Mouse (Mus musculus) lung, adult 2 months (tissue): Measurements from ENCODE around the gene Babam2. TPM values are rescaled to one million over a fixed set of nuclear protein-coding genes. Genes with fewer than 3 reads are reported as not detected.

ENCODE experiments used
- DNase-seq: peaks from one replicate; pipeline ENCODE4 v3.0.0; 2022
- H3K4me1 ChIP-seq: fragments of 200-500 bp; 2 replicates; pipeline ENCODE4 v1.6.1; 2011; ENCODE audit warnings: low read length; ENCODE audit not compliant: control insufficient read depth, insufficient read depth
- H3K4me3 ChIP-seq: fragments of 200-500 bp; replicated peaks from 2 replicates; pipeline ENCODE3; 2011; ENCODE audit warnings: low read depth, mild to moderate bottlenecking, control low read depth, low read length; ENCODE audit errors: extremely low read depth
- CTCF ChIP-seq: fragments of 200-500 bp; IDR thresholded peaks from 2 replicates; pipeline ENCODE4 v1.5.1; 2011; ENCODE audit warnings: mild to moderate bottlenecking, low read length, control low read depth; ENCODE audit not compliant: insufficient read depth
- POLR2A ChIP-seq: fragments of 200-500 bp; IDR thresholded peaks from 2 replicates; pipeline ENCODE4 v1.6.1; 2011; ENCODE audit warnings: low read depth, mild to moderate bottlenecking, control low read depth, low read length, borderline replicate concordance; ENCODE audit errors: extremely low read depth
- WGBS: fragments of 180-500 bp; shearing (Covaris S2); methylation state at CpG from one replicate; pipeline ENCODE4 v1.1.7; 2018; 5-methylcytosine and 5-hydroxymethylcytosine counted together
- polyA plus RNA-seq: library from polyadenylated mRNA; depleted of rRNA; stranded (reverse); fragments of >200 nt; gene quantifications from 2 replicates; pipeline ENCODE4 v1.2.3, GENCODE M21; 2012

Babam2 gene
- polyA plus RNA-seq, 1 experiment: 23.6 TPM

GRCm38 (mm10) chr5:31765824-31766223 is 68.3 kb downstream of the Babam2 start:
- Histone ChIP-seq H3K4me3 (no peak overlapping the region), H3K4me1 (peaks cover 8% of the 10 kb centered on the region)
- TF ChIP-seq POLR2A: no peak
- TF ChIP-seq CTCF: no peak
- WGBS: 88% methylated on average over 2 of the region's 2 CpGs
- no peak for DNase-seq

DNA sequence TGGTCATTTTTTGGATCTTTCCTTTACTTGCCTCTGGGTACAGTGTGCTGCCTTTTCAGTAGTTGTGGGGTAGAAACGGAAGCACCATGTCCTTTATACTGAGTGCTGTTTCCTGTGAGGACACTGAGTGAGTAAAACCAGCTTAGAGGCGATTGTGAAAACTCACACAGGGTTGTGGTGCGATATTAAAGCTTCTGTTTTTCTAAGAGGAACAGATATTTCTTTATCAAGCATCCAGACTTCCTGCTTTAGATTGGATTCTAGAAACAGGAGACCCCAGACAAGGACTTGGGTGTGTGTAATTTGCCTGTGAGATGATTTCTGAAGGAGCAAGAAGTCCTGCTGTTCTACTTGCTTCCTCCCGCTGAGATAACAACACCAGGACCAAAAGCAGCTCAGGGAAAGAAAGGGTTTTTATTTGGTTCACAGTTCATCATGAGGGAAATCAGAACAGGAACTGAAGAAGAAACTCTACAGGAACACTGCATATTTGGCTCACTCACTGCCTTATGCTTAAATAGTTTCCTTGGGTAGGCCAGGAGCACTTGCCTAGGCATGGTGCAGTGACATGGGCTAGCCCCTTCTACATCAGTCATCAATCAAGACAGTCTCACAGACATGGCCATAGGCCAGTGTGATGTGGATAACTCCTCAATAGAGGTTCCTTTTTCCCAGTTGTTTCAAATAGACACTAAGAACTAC is 69.5 kb downstream of the Babam2 start:
- peaks cover 8% of the 10 kb centered on the region for H3K4me1 ChIP-seq
- no peak for DNase-seq
- H3K4me3 ChIP-seq: no peak overlapping the region
- no peak for TF ChIP-seq POLR2A
- TF ChIP-seq CTCF: no peak
- WGBS: 26% methylated on average over 4 of the region's 4 CpGs

DNA sequence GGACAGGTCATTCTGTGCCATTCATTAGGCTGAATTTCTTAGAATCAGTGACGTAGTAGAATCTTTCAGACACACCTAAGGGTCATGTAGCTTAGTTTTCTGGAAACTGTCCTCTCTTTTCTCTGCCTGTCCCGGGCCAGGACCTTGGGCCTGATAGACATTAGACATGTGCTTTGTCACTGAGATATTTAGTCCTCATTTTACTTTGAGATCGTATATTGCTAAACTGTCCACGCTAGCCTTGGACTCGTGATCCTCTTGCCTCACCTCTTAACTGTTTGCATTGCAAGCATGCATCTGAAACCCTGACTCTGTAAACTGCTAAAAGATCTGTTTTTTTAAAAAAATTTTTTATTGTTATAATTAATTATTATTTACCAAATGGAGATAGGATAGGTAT is 74.0 kb downstream of the Babam2 start:
- no peak overlapping the region for H3K4me3 ChIP-seq
- no peak for DNase-seq
- peaks cover 5% of the 10 kb centered on the region; the same call in 1 of the 2 replicates for H3K4me1 ChIP-seq
- 87% methylated on average over 5 of the region's 5 CpGs for WGBS
- TF ChIP-seq CTCF (no peak), POLR2A (no peak)

DNA sequence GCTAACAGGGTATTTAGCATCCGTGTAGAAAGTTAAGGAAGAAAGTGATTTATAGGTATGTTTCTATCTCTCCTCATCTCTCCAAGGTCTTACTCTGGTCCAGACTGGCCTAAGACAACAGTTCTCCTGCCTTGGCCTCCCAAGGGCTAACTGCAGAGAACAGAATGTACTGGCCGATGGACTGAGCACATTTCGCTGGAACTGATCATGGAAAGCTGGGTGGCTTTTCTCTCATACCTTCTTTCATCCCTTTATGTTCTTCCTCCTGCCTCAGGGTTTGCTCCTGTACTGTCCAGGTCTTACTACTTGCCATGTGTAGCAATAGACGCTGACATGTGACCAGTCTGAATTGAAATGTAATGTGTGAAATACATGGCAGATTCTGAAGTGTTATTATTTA is 74.4 kb downstream of the Babam2 start:
- WGBS: 96% methylated on average over 4 of the region's 4 CpGs
- no peak for DNase-seq
- no peak for TF ChIP-seq POLR2A
- no peak for TF ChIP-seq CTCF

DNA sequence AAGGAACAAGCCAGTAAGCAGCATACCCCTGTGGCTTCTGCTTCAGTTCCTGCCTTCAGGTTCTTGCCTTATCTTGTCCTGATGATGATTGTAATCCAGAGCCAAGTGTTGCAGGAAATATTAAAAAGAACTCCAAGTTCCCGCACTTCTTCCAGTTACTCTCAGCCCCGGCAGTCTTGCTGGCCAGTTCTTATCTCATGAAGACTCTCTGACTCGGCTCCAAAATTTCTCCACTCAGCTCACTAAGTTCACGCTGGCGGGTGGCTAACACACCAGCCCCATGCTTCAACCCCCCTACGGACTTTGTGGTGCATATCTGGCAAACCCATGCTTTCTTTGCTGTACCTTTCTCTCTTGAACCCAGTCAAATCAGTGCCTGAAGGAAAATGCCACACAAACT is 77.5 kb downstream of the Babam2 start:
- Histone ChIP-seq H3K4me1 (no peaks in the 10 kb centered on the region), H3K4me3 (no peak overlapping the region)
- 77% methylated on average over 6 of the region's 6 CpGs for WGBS
- DNase-seq: no peak
- TF ChIP-seq CTCF (no peak), POLR2A (no peak)

More for the DNA sequence above, 74.4 kb downstream of the Babam2 start:
- peaks cover 3% of the 10 kb centered on the region; the same call in 1 of the 2 replicates for H3K4me1 ChIP-seq
- no peak overlapping the region for H3K4me3 ChIP-seq

GRCm38 (mm10) chr5:31781624-31782023 is 84.1 kb downstream of the Babam2 start:
- H3K4me1 ChIP-seq: no peaks in the 10 kb centered on the region
- TF ChIP-seq CTCF: no peak
- no peak for TF ChIP-seq POLR2A
- no peak overlapping the region for H3K4me3 ChIP-seq
- 78% methylated on average over 5 of the region's 5 CpGs for WGBS
- no peak for DNase-seq

GRCm38 (mm10) chr5:31787201-31787600 is 89.7 kb downstream of the Babam2 start:
- no peak overlapping the region for H3K4me3 ChIP-seq
- TF ChIP-seq CTCF: no peak
- TF ChIP-seq POLR2A: no peak
- DNase-seq: no peak
- 60% methylated on average over 3 of the region's 3 CpGs for WGBS
- no peaks in the 10 kb centered on the region for H3K4me1 ChIP-seq

DNA sequence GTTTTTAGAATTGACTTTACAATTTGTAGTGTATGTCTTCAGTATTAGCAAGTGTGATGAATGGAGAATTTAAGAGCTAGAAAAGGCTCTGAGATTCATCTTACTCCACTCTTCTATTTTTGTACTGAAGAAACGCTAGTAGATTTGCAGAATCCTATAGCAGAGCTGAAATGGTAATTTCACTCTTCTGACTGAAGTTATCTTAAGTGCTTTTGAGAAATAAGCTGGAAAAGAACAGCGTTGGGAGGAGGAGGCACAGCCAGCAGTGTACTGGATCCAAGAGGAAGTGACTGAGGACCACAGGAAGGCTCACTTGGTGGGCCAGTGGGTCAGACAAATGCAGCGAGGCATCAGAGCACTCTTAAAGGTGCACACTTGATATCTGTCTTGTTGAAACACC is 90.1 kb downstream of the Babam2 start:
- DNase-seq: no peak

GRCm38 (mm10) chr5:31792338-31792737 is 94.9 kb downstream of the Babam2 start:
- H3K4me1 ChIP-seq: no peaks in the 10 kb centered on the region
- WGBS: 85% methylated on average over 6 of the region's 6 CpGs
- TF ChIP-seq POLR2A: no peak
- no peak for TF ChIP-seq CTCF
- no peak for DNase-seq
- no peak overlapping the region for H3K4me3 ChIP-seq

More for the DNA sequence above, 90.1 kb downstream of the Babam2 start:
- no peak for TF ChIP-seq CTCF
- no peak for TF ChIP-seq POLR2A
- no peaks in the 10 kb centered on the region for H3K4me1 ChIP-seq
- no peak overlapping the region for H3K4me3 ChIP-seq
- 46% methylated on average over 3 of the region's 3 CpGs for WGBS

- DNase-seq: no peak
- TF ChIP-seq POLR2A (peak; percentile 14; the same call in 1 of the 2 replicates), CTCF (no peak)
- no peaks in the 10 kb centered on the region for H3K4me1 ChIP-seq
- H3K4me3 ChIP-seq: no peak overlapping the region
- WGBS: 64% methylated on average over 8 of the region's 8 CpGs
Observed at GRCm38 (mm10) chr5:31792863-31793262, 95.4 kb downstream of the Babam2 start.
